Mouse (Mus musculus) embryonic facial prominence, embryonic 11.5 days (tissue): Measurements from ENCODE around the gene Nrf1. TPM values are rescaled to one million over a fixed set of nuclear protein-coding genes. Genes with fewer than 3 reads are reported as not detected.

Experiments
- ATAC-seq: fragments of 200-750 bp; cut with Nextera tagmentation; replicated peaks from 2 replicates; pipeline ENCODE4 v1.8.0; 2017; ENCODE audit warnings: low read depth; ENCODE audit not compliant: insufficient number of reproducible peaks, low FRiP score, low TSS enrichment
- DNase-seq: peaks from one replicate; pipeline ENCODE4 v3.0.0-alpha.2; 2015; ENCODE audit warnings: low spot score
- H3K27ac ChIP-seq: fragments of 300-500 bp; sonication (generic); replicated peaks from 2 replicates; pipeline ENCODE4 v1.5.1; 2014; ENCODE audit warnings: mild to moderate bottlenecking, low read depth, low read length, control low read depth
- H3K27me3 ChIP-seq: fragments of 300-500 bp; sonication (generic); 2 replicates; pipeline ENCODE4 v1.6.1; 2014; ENCODE audit warnings: mild to moderate bottlenecking, low read length, moderate library complexity, mixed read lengths; ENCODE audit not compliant: control insufficient read depth, insufficient read depth
- H3K36me3 ChIP-seq: fragments of 300-500 bp; sonication (generic); replicated peaks from 2 replicates; pipeline ENCODE4 v1.6.1; 2014; ENCODE audit warnings: low read depth, mild to moderate bottlenecking, low read length, moderate library complexity, mixed read lengths; ENCODE audit not compliant: control insufficient read depth, insufficient read depth
- H3K4me1 ChIP-seq: fragments of 300-500 bp; sonication (generic); 2 replicates; pipeline ENCODE4 v1.6.1; 2014; ENCODE audit warnings: low read length, mixed read lengths; ENCODE audit not compliant: control insufficient read depth, insufficient read depth
- H3K4me2 ChIP-seq: fragments of 300-500 bp; sonication (generic); 2 replicates; pipeline ENCODE4 v1.6.1; 2014; ENCODE audit warnings: low read depth, mild to moderate bottlenecking, control low read depth, low read length, moderate library complexity
- H3K4me3 ChIP-seq: fragments of 300-500 bp; sonication (generic); 2 replicates; pipeline ENCODE4 v1.5.1; 2014; ENCODE audit warnings: low read depth, low read length, control low read depth
- H3K9ac ChIP-seq: fragments of 300-500 bp; sonication (generic); replicated peaks from 2 replicates; pipeline ENCODE4 v1.6.1; 2014; ENCODE audit warnings: mild to moderate bottlenecking, control low read depth, low read length
- H3K9me3 ChIP-seq: fragments of 300-500 bp; sonication (generic); replicated peaks from 2 replicates; pipeline ENCODE4 v1.6.1; 2016; ENCODE audit warnings: mild to moderate bottlenecking, low read length, inconsistent platforms, mixed read lengths; ENCODE audit not compliant: control insufficient read depth
- WGBS: fragments of 180-500 bp; shearing (Covaris S2); extraction: QIAGEN DNeasy Blood & Tissue Kit; methylation state at CpG from one replicate; pipeline ENCODE4 v1.1.7; 2014; 5-methylcytosine and 5-hydroxymethylcytosine counted together
- microRNA counts: library from miRNA; unstranded; fragments of <30 nt; microRNA quantifications from one replicate; lab custom pipeline; 2016
- microRNA-seq: library from miRNA; unstranded; fragments of <30 nt; microRNA quantifications from one replicate; pipeline ENCODE4, GENCODE M21; 2016; ENCODE audit warnings: borderline number of aligned reads
- polyA plus RNA-seq: library from polyadenylated mRNA; unstranded; fragments of >200 nt; fragmentation: Nextera tagmentation; extraction: Ambion mirVana; gene quantifications from 2 replicates; pipeline ENCODE4 v1.2.1, GENCODE M21; 2014

Gene Nrf1
- polyA plus RNA-seq, 1 experiment from 2014 or later = 80.1 TPM

DNA sequence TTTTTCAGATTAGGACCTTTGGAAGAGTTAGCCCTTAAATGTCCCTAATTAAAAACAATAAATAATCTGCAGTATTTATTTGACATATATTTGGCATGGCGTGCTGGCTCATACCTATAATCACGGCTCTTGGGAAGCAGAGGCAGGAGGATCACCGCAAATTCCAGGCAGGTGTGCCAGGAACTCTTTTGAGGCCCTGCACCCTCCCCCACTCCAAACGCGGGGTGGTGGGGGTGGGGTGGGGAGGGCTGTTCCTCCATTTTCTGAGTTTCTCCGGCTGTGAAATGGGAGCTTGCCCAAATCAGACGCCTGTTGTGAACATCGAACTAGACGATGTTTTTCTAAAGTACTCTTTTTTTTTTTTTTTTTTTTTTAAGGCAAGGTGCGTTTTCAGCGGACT is 131.3 kb downstream of the Nrf1 start:
- Histone ChIP-seq H3K4me1 (peaks cover 13% of the 10 kb centered on the region), H3K9me3 (no peaks in the 10 kb centered on the region), H3K27ac (no peak overlapping the region), H3K27me3 (peaks cover 63% of the 10 kb centered on the region), H3K4me2 (no peak overlapping the region), H3K4me3 (no peak overlapping the region), H3K36me3 (no peaks in the 10 kb centered on the region), H3K9ac (no peak overlapping the region)
- DNase-seq (no peak), ATAC-seq (no peak)
- WGBS = 16% methylated on average over 11 of the region's 11 CpGs

DNA sequence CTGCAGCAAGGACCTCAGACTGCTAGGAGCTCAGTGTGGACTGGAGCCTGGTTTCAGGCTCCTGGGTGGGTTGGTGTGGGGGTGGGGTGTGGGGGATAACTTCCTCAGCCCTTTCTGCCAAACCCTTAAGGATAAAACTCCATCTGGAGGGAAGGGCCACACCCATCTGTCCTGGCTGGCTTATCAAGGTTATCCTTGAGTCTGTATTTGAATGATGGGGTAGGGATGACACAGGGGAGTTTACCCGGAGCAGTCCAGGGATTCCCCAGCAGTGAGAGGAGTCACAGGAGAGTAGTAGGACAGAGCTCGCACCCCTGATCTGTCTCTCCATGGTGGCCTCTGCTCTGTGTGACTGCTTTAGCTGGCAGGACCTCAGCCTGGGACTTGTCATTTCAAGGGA is 132.5 kb downstream of the Nrf1 start:
- DNase-seq = no peak
- 23% methylated on average over 2 of the region's 2 CpGs for WGBS

DNA sequence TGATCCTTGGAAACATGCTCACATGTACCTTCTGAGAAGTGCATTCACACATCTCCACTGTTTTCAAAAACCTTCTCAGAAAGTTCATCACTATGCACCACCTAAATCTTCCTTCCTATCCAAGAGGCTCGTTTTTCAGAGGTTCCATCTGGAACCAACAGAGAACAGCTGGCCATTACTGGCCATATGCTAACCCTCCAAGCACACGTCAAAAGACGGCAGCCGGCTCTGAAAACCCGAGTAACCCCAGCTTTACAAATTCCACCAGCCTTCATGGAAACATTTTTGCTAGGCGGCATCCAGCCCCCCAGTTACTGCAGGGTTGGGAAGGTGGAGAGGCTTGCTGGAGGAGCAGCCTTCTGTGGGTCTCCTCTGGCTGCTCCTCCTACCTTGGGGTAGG is 134.2 kb downstream of the Nrf1 start:
- Histone ChIP-seq H3K4me2 (no peak overlapping the region), H3K27me3 (peaks cover 36% of the 10 kb centered on the region), H3K4me1 (0 out of 2 replicates have a peak, but pooled peaks cover 2% of the 10 kb centered on the region), H3K9me3 (no peaks in the 10 kb centered on the region), H3K4me3 (no peak overlapping the region), H3K9ac (no peak overlapping the region), H3K36me3 (no peaks in the 10 kb centered on the region), H3K27ac (no peak overlapping the region)
- no peak for DNase-seq
- no peak for ATAC-seq
- WGBS = 43% methylated on average over 6 of the region's 6 CpGs

More for the DNA sequence above, 132.5 kb downstream of the Nrf1 start:
- no peak overlapping the region for H3K27ac ChIP-seq
- H3K4me1 ChIP-seq = peaks cover 12% of the 10 kb centered on the region
- H3K4me3 ChIP-seq = no peak overlapping the region
- H3K4me2 ChIP-seq = no peak overlapping the region
- no peaks in the 10 kb centered on the region for H3K9me3 ChIP-seq
- no peak overlapping the region for H3K9ac ChIP-seq
- no peak; the same call in 1 of the 2 replicates for ATAC-seq
- peaks cover 52% of the 10 kb centered on the region for H3K27me3 ChIP-seq
- no peaks in the 10 kb centered on the region for H3K36me3 ChIP-seq

DNA sequence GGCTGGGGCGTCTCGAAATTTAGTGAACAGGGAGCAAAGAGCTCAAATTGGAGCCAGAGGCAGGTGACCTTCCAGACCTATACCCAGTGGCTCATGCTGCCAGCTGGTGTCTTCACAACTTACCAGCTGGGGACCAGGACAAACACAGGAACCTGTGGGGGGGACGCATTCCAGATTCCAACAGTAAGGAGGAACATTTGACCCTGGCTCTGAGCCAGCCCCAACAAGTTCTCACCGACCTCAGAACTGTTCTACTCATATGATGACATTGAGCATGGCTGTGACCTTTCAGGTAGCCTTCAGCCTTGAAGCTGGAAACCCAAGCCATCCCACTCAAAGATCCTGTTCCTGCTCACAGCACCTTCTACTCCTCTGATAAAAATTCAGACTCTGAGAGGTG is 135.8 kb downstream of the Nrf1 start:
- no peak overlapping the region for H3K9ac ChIP-seq
- no peaks in the 10 kb centered on the region for H3K4me1 ChIP-seq
- H3K4me2 ChIP-seq = no peak overlapping the region
- ATAC-seq (no peak), DNase-seq (no peak)
- H3K36me3 ChIP-seq = no peaks in the 10 kb centered on the region
- peaks cover 24% of the 10 kb centered on the region for H3K27me3 ChIP-seq
- H3K9me3 ChIP-seq = no peaks in the 10 kb centered on the region
- H3K27ac ChIP-seq = no peak overlapping the region
- WGBS = 82% methylated on average over 4 of the region's 4 CpGs
- H3K4me3 ChIP-seq = no peak overlapping the region

DNA sequence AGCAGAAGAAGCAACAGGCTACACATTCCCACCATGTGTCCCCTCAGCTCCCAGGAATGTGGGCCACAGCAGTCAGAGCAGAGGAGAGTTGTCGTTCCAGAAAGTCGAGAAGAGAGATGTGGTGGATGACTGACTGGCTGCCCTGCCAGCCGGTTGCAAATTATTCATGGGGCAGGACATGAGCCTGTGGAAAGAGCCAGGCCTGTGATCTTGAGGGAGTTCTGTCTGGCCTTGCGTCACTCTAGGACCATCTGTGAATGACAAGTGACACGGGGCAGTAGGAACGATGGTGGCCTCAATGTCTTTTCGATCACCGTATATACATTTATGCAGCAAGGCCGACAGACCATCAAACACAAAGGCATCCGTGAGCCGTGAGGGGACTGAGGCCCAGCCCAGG is 147.9 kb downstream of the Nrf1 start:
- 82% methylated on average over 11 of the region's 11 CpGs for WGBS
- ATAC-seq = no peak
- H3K9ac ChIP-seq = no peak overlapping the region

DNA sequence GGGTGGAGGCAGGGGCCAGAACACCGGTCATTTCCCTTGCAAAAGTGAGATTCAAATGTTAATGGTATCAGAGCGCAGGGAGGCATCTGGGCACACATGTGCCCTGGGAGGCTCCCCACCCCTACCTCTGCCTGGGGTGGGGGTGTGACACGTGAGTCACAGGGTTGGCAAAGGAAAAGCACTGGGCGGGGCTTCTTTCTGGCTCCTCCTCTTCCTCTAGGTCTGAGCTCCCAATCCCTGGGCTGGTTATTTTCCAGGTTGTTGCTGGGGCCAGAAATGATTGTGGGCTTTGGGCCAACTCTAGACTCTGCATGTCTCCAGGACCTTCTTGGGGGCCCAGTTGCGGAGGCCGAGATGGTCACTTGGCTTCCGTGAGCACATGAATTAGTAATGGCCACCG is 148.4 kb downstream of the Nrf1 start:
- Histone ChIP-seq H3K4me1 (no peaks in the 10 kb centered on the region), H3K36me3 (no peaks in the 10 kb centered on the region), H3K27ac (no peak overlapping the region), H3K4me2 (no peak overlapping the region), H3K9ac (no peak overlapping the region), H3K4me3 (no peak overlapping the region), H3K27me3 (no peaks in the 10 kb centered on the region), H3K9me3 (no peaks in the 10 kb centered on the region)
- 84% methylated on average over 8 of the region's 8 CpGs for WGBS
- no peak for DNase-seq
- no peak for ATAC-seq

More for the DNA sequence above, 147.9 kb downstream of the Nrf1 start:
- no peaks in the 10 kb centered on the region for H3K4me1 ChIP-seq
- H3K27ac ChIP-seq = no peak overlapping the region
- no peaks in the 10 kb centered on the region for H3K36me3 ChIP-seq
- no peaks in the 10 kb centered on the region for H3K9me3 ChIP-seq
- no peak overlapping the region for H3K4me3 ChIP-seq
- DNase-seq = no peak
- no peaks in the 10 kb centered on the region for H3K27me3 ChIP-seq
- H3K4me2 ChIP-seq = no peak overlapping the region

MicroRNAs encoded within 50 kb of the gene (microRNA counts, 519-probe panel; counts per million panel counts)
- microRNA mmu-miR-182 (lab: Ali Mortazavi, UCI) (4,009 counts per million, percentile 61 among the panel's probes with 10 or more counts), microRNA mmu-miR-183 (lab: Ali Mortazavi, UCI) (4,949 counts per million, percentile 85 among the panel's probes with 10 or more counts), microRNA mmu-miR-96 (lab: Ali Mortazavi, UCI) (5,521 counts per million, percentile 94 among the panel's probes with 10 or more counts)

Small RNAs within 50 kb of the gene (microRNA-seq; reads per million reads assigned to microRNA genes)
- 16,541 reads per million, percentile 97 among the genes with 10 or more reads in this experiment for gene Mir182
- 14,921 reads per million, percentile 96 among the genes with 10 or more reads in this experiment for gene Mir183
- gene Mir96 = 5,722 reads per million, percentile 88 among the genes with 10 or more reads in this experiment

Other genes starting within 250 kb of the Nrf1 start
- 0.81 and 1.0 TPM in 2 replicates for gene Strip2, start 131.0 kb upstream of the Nrf1 start, polyA plus RNA-seq